Mouse (Mus musculus): ENCODE results near the gene Raly. TPM values are rescaled to one million over a fixed set of nuclear protein-coding genes. Genes with fewer than 3 reads are reported as not detected.
A peak's percentile ranks its signal among the peaks of the same experiment; 100 is the strongest.

The Raly gene
- polyA plus RNA-seq, 1 experiment from 2014 or later = 21.8 TPM

DNA sequence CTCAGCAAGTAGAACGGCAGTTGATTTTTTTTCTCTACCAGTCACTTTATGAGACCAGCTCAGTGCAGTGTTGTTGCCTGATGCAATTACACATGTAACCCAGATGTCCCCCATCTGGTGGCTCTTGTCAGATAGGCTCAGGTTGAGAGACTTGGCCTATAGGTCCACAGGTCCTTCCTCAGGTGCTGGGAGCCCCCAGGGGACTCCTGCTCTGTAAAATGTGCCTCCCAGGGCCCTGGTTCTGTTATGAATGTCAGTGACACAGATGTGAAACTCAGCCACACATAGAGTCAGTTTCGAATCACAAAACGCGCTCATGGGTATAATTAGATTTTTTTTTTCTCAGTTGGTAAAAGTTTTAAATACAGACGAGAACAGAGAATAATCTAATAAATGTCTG lies 33.2 kb upstream of the Raly start:
- H3K9ac ChIP-seq (ENCODE audit: low read depth, low read length) = no peak overlapping the region; the same call in 1 of the 2 replicates
- H3K4me3 ChIP-seq (ENCODE audit: low read depth, low read length) = no peak overlapping the region
- H3K27ac ChIP-seq (ENCODE audit: low read length) = no peak overlapping the region
- H3K4me2 ChIP-seq (ENCODE audit: low read depth, low read length) = no peak overlapping the region
- no peaks in the 10 kb centered on the region for H3K27me3 ChIP-seq (ENCODE audit: control insufficient read depth, insufficient read depth, low read depth, low read length)
- peaks cover 11% of the 10 kb centered on the region for H3K4me1 ChIP-seq (ENCODE audit: control insufficient read depth, low read depth, low read length)
- no peak for ATAC-seq (ENCODE audit: low read depth)
- H3K9me3 ChIP-seq (replicated peaks; ENCODE audit: control insufficient read depth, low read length) = no peaks in the 10 kb centered on the region
- WGBS (ENCODE audit: insufficient replicate concordance) = 78% methylated on average over 5 of the region's 5 CpGs
- H3K36me3 ChIP-seq (ENCODE audit: control insufficient read depth, insufficient read depth) = no peaks in the 10 kb centered on the region

DNA sequence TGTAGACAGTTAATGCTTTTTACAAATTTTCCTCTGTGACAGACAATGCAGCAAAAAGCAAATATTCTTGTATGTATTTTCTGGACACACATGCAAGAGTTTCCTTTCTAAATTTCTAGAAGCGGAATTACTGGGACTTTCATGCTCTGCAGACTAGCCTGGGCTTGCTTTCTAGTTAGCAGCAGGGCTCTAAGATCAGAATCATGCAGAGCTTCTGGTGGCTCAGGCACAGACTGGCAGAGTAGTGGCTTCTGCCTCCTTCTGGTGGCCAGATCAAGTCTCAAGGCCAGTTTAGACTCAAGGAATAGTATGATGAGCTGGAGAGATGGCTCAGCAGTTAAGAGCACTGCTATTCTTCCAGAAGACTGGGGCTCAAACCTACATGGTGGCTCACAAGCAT lies 32.4 kb upstream of the Raly start:
- Histone ChIP-seq H3K27ac (ENCODE audit: low read length) (no peak overlapping the region), H3K4me1 (ENCODE audit: control insufficient read depth, low read depth, low read length) (peaks cover 19% of the 10 kb centered on the region), H3K4me2 (ENCODE audit: low read depth, low read length) (no peak overlapping the region), H3K9me3 (replicated peaks; ENCODE audit: control insufficient read depth, low read length) (no peaks in the 10 kb centered on the region), H3K9ac (ENCODE audit: low read depth, low read length) (no peak overlapping the region), H3K27me3 (ENCODE audit: control insufficient read depth, insufficient read depth, low read depth, low read length) (no peaks in the 10 kb centered on the region), H3K36me3 (ENCODE audit: control insufficient read depth, insufficient read depth) (no peaks in the 10 kb centered on the region), H3K4me3 (ENCODE audit: low read depth, low read length) (no peak overlapping the region)
- ATAC-seq (ENCODE audit: low read depth) = no peak
- 61% methylated on average over 1 of the region's 1 CpGs for WGBS (ENCODE audit: insufficient replicate concordance)

DNA sequence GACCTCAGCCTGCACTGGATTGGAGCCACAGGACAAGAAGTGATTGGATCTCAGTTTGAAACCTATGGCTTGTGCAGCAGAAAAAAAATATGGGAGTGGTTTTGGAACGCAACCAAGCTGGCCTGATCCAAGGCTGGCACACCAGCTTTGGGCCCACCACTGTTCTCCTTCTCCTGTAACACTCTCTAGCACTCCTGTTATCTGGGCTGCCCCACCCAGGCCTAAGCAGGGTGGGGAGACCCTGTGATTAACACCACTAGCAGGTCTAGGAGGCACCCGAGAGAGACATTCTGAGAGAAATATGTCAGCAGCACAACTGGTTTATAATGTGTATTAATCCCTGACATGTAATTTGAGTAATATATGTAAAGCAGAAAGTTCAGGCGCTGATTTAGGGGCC lies 27.7 kb upstream of the Raly start:
- Histone ChIP-seq H3K4me1 (ENCODE audit: control insufficient read depth, low read depth, low read length) (peaks cover 44% of the 10 kb centered on the region), H3K27ac (ENCODE audit: low read length) (peak overlapping the region; percentile 43), H3K4me2 (ENCODE audit: low read depth, low read length) (peak overlapping the region; percentile 44), H3K9me3 (replicated peaks; ENCODE audit: control insufficient read depth, low read length) (no peaks in the 10 kb centered on the region), H3K9ac (ENCODE audit: low read depth, low read length) (no peak overlapping the region), H3K4me3 (ENCODE audit: low read depth, low read length) (no peak overlapping the region), H3K36me3 (ENCODE audit: control insufficient read depth, insufficient read depth) (no peaks in the 10 kb centered on the region), H3K27me3 (ENCODE audit: control insufficient read depth, insufficient read depth, low read depth, low read length) (no peaks in the 10 kb centered on the region)
- ATAC-seq (ENCODE audit: low read depth) = peak; percentile 59
- WGBS (ENCODE audit: insufficient replicate concordance) = 44% methylated on average over 3 of the region's 3 CpGs

DNA sequence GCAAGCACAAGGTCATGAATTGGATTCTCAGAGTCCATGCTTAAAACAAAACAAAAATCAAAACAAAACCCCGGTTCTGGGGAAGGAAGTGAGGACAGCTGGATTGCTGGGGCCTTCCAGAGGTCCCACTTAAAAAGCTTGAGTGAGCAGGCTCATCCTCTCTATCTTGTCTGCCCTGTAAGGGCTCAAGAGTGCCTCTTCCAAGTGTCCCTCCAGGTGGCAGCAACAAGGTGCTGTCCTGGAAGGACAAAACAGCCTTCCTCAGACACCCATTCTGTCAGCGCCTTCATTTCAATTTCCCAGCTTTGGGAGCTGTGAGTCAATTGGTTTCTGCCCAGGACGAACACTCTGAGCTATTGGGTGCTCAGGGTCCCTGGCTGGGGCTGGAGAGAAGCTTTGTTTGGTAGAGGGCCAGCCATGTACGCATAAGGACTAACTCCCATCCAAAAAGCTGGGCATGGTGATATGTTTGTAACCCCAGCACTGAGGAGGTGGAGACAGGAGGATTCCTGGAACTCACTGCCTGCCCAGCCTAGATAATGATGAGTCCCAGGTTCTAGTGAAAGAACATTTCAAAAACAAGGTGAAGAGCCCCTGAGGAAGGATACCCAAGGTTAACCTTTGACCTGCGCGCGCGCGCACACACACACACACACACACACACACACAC lies 25.9 kb upstream of the Raly start:
- H3K27me3 ChIP-seq (ENCODE audit: control insufficient read depth, insufficient read depth, low read depth, low read length) = no peaks in the 10 kb centered on the region
- peaks cover 44% of the 10 kb centered on the region for H3K4me1 ChIP-seq (ENCODE audit: control insufficient read depth, low read depth, low read length)
- H3K36me3 ChIP-seq (ENCODE audit: control insufficient read depth, insufficient read depth) = no peaks in the 10 kb centered on the region
- peak; percentile 95 for ATAC-seq (ENCODE audit: low read depth)
- H3K4me3 ChIP-seq (ENCODE audit: low read depth, low read length) = peak overlapping the region; percentile 7; the same call in 1 of the 2 replicates
- 63% methylated on average over 9 of the region's 9 CpGs for WGBS (ENCODE audit: insufficient replicate concordance)
- H3K4me2 ChIP-seq (ENCODE audit: low read depth, low read length) = peak overlapping the region; percentile 46
- H3K27ac ChIP-seq (ENCODE audit: low read length) = peak overlapping the region; percentile 88
- no peaks in the 10 kb centered on the region for H3K9me3 ChIP-seq (replicated peaks; ENCODE audit: control insufficient read depth, low read length)
- H3K9ac ChIP-seq (ENCODE audit: low read depth, low read length) = peak overlapping the region; percentile 30

DNA sequence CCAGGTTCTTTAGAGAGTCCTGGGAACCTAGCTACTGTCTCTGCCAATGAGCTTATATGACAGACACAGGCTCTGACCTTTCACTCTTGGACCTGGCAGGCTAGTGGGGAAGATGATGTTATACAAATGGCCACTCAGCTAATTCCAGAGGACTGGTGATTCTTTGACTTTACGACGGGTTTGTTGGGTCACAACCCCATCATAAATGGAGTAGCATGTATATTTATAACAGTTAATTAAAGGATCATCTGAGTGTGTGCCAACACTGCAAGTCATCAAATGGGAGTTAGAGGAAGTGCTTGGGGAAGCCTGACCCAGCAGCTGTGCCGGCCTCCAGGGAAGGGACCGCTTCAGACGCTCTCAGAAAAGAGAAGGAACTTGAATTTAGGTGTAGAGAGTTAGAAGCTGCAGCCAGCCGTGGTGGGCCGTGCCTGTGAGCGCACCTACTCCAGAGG lies 25.3 kb upstream of the Raly start:
- Histone ChIP-seq H3K27ac (ENCODE audit: low read length) (peak overlapping the region; percentile 88), H3K4me2 (ENCODE audit: low read depth, low read length) (peak overlapping the region; percentile 22), H3K36me3 (ENCODE audit: control insufficient read depth, insufficient read depth) (no peaks in the 10 kb centered on the region), H3K4me1 (ENCODE audit: control insufficient read depth, low read depth, low read length) (peaks cover 44% of the 10 kb centered on the region), H3K9ac (ENCODE audit: low read depth, low read length) (0 out of 2 replicates have a peak overlapping the region, but pooled peaks have one; percentile 6), H3K9me3 (replicated peaks; ENCODE audit: control insufficient read depth, low read length) (no peaks in the 10 kb centered on the region), H3K27me3 (ENCODE audit: control insufficient read depth, insufficient read depth, low read depth, low read length) (no peaks in the 10 kb centered on the region), H3K4me3 (ENCODE audit: low read depth, low read length) (no peak overlapping the region)
- peak; percentile 35 for ATAC-seq (ENCODE audit: low read depth)
- 32% methylated on average over 8 of the region's 8 CpGs for WGBS (ENCODE audit: insufficient replicate concordance)

DNA sequence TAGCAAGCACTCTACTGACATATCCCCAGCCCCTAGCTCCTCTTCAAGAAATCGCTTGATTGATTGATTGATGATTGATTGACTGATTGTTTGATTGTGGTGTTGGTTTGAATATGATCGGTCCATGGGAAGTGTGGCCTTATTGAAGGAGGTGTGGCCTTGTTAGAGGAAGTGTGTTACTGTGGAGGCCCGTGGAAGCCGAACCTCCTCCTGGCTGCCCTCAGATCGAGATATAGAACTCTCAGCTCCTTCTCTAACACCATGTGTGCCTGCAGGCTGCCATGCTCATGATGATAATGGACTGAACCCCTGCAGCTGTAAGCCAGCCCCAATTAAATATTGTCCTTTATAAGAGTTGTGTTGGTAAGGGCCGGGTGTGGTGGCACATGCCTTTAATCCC lies 23.8 kb upstream of the Raly start:
- Histone ChIP-seq H3K4me1 (ENCODE audit: control insufficient read depth, low read depth, low read length) (peaks cover 41% of the 10 kb centered on the region), H3K4me2 (ENCODE audit: low read depth, low read length) (no peak overlapping the region), H3K9ac (ENCODE audit: low read depth, low read length) (no peak overlapping the region), H3K36me3 (ENCODE audit: control insufficient read depth, insufficient read depth) (no peaks in the 10 kb centered on the region), H3K9me3 (replicated peaks; ENCODE audit: control insufficient read depth, low read length) (no peaks in the 10 kb centered on the region), H3K4me3 (ENCODE audit: low read depth, low read length) (no peak overlapping the region), H3K27ac (ENCODE audit: low read length) (no peak overlapping the region), H3K27me3 (ENCODE audit: control insufficient read depth, insufficient read depth, low read depth, low read length) (no peaks in the 10 kb centered on the region)
- 50% methylated on average over 6 of the region's 6 CpGs for WGBS (ENCODE audit: insufficient replicate concordance)
- no peak for ATAC-seq (ENCODE audit: low read depth)

DNA sequence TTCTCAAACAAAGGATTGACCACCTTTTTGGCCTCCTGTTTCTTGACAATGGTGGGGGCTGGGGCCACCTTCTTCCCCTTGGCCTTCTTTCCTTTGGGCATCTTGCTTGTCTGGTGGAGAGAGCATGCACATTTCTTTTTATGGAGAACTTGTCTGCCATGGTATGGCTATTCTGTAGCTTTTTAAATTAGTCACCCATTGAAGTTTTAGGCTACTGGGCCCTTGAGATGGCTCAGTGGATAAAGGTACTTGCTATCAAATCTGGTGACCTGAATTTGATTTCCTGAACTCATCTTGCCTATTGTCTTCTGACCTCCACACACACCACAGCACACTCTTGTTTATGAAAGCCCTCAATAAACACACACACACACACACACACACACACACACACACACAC lies 21.0 kb upstream of the Raly start, which contains the start of gene Gm14214:
Gene Gm14214, minus strand, starts transcription at position 101 of the 400 bp plus-strand sequence.
- no peak within 1 kb of the TSS for H3K4me3 ChIP-seq (ENCODE audit: low read depth, low read length)
- no peaks in the 10 kb centered on the region; the same call in 1 of the 2 replicates for H3K9me3 ChIP-seq (replicated peaks; ENCODE audit: control insufficient read depth, low read length)
- ATAC-seq (ENCODE audit: low read depth) = no peak
- no peak within 1 kb of the TSS for H3K4me2 ChIP-seq (ENCODE audit: low read depth, low read length)
- no peaks in the 10 kb centered on the region for H3K27me3 ChIP-seq (ENCODE audit: control insufficient read depth, insufficient read depth, low read depth, low read length)
- H3K4me1 ChIP-seq (ENCODE audit: control insufficient read depth, low read depth, low read length) = peaks cover 13% of the 10 kb centered on the region
- no peak within 1 kb of the TSS for H3K27ac ChIP-seq (ENCODE audit: low read length)
- no peaks in the 10 kb centered on the region for H3K36me3 ChIP-seq (ENCODE audit: control insufficient read depth, insufficient read depth)
- no peak within 1 kb of the TSS for H3K9ac ChIP-seq (ENCODE audit: low read depth, low read length)

DNA sequence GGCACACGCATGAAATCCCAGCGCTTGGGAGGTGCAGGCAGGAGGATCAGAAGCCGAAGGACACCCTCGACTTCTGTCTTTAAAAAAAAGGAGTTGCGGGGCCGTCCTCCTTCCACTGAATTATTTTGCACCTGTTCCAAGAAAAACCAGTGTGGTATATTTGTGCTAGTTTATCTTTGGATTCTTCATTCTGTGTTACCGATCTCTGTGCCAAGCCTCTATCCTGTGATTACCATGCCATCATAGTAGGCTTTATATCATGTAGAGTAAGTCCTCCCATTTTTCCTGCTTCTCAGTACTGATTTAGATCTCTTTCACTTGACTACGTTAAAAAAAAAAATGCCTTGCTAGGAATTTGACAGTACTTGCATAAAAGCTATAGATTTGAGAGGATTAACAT lies 19.3 kb upstream of the Raly start:
- Histone ChIP-seq H3K4me1 (ENCODE audit: control insufficient read depth, low read depth, low read length) (peaks cover 5% of the 10 kb centered on the region; the same call in 1 of the 2 replicates), H3K4me3 (ENCODE audit: low read depth, low read length) (no peak overlapping the region), H3K9ac (ENCODE audit: low read depth, low read length) (no peak overlapping the region), H3K27me3 (ENCODE audit: control insufficient read depth, insufficient read depth, low read depth, low read length) (no peaks in the 10 kb centered on the region), H3K4me2 (ENCODE audit: low read depth, low read length) (no peak overlapping the region), H3K36me3 (ENCODE audit: control insufficient read depth, insufficient read depth) (no peaks in the 10 kb centered on the region), H3K9me3 (replicated peaks; ENCODE audit: control insufficient read depth, low read length) (no peaks in the 10 kb centered on the region; the same call in 1 of the 2 replicates), H3K27ac (ENCODE audit: low read length) (no peak overlapping the region)
- ATAC-seq (ENCODE audit: low read depth) = no peak
- 72% methylated on average over 8 of the region's 8 CpGs for WGBS (ENCODE audit: insufficient replicate concordance)

DNA sequence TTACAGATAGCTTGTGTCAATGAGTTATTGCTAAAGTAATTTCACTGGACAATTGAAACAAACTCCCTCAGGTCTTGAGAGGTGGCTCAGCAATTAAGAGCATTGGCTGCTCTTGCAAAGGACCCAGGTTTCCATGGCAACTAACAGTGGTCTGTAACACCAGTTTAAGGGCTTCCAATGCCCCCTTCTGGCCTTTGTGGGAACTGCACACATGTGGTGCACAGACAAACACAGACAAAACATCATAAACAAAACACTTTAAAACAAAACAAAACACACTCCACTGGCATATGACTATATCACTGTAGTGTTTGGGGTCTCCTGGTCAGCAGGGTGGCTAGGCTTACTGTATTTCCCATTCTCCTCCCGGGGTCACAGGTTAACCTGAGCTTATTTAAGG lies 16.9 kb upstream of the Raly start:
- ATAC-seq (ENCODE audit: low read depth) = no peak
- H3K4me1 ChIP-seq (ENCODE audit: control insufficient read depth, low read depth, low read length) = no peaks in the 10 kb centered on the region
- H3K4me2 ChIP-seq (ENCODE audit: low read depth, low read length) = no peak overlapping the region
- no peaks in the 10 kb centered on the region; the same call in 1 of the 2 replicates for H3K9me3 ChIP-seq (replicated peaks; ENCODE audit: control insufficient read depth, low read length)
- no peak overlapping the region for H3K4me3 ChIP-seq (ENCODE audit: low read depth, low read length)
- H3K36me3 ChIP-seq (ENCODE audit: control insufficient read depth, insufficient read depth) = no peaks in the 10 kb centered on the region
- no peak overlapping the region for H3K9ac ChIP-seq (ENCODE audit: low read depth, low read length)
- no peak overlapping the region for H3K27ac ChIP-seq (ENCODE audit: low read length)
- no peaks in the 10 kb centered on the region for H3K27me3 ChIP-seq (ENCODE audit: control insufficient read depth, insufficient read depth, low read depth, low read length)
- 57% methylated on average over 1 of the region's 1 CpGs for WGBS (ENCODE audit: insufficient replicate concordance)

Data from liver, embryonic 16.5 days (tissue).